Mouse (Mus musculus): ENCODE measurements at regions not wholly inside any gene's neighbourhood (a gene's known extent, or its start where the extent isn't known, plus 50 kb on each side); places are given as distances from the start of the nearest gene placed in this dataset.

DNA sequence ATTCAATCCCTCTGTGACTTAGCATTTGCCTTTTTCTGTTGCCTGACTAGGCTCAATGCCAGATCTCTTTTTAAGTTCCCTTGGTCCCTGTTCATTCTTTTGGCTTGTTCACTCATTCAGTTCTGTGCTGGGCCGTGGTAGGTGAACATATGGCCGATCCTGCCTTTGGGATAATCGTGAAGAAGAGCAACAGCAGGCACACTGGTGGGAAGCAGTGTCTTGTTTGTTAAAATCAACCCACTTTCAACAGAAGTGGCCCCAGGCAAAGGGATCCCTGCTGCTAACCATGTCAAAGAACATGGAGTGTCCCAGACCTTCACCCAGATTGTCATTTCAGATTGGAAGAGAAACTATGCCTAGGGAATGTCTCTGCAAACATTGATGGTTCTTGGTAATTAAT, 1479.4 kb downstream of the Cdh8 start:
- TF ChIP-seq CTCF (IDR thresholded peaks at IDR 0.05; ENCODE audit: borderline replicate concordance, insufficient read depth, low read depth, low read length) (no peak), POLR2A (IDR thresholded peaks at IDR 0.05; ENCODE audit: borderline replicate concordance, insufficient read depth, low read length) (no peak)

Measured in cerebellum, adult 2 months (tissue).